In the genomic region with DNA sequence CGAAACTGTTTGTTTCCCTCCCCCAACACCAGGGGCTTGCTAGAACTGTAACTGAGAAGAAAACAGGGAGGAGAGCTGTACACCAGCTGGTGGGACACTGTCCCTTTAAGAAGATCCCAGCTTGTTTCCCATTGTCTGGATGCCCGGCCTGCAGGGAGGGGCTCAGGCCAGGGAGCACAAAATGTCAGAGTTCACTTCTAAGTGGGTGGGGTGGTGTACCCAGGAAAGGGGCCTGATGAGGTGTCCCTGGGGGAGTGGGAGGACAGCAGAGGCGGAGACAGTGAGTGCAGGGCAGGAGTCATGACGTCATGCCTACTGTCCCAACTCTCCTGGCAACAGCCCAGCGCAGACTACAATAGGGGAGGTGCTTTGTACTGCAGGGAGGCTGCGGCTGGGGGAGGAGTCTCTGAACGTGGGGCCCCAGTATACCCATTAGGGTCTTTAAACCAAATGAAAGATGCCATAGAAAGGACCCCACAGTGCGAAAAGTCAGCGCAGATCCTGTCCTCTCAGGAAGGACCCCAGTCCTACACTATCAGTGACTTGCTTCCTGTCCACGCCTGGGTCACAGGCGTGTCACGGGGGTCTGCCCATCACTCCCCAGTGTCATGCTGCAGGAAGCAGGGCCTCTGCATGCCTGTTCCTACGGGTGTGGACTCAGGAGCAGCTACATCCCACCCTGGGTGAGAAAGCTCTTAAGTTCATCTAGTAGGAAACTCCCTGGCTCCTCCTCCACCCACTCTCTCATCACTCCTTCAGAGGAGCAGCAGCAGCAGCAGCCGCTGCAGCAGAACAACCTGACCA, we compare ENCODE assay signal across 8 mouse cellular contexts. TPM values are rescaled to one million over a fixed set of nuclear protein-coding genes. Genes with fewer than 3 reads are reported as not detected.
DNase-seq lines count a peak whose midpoint lies in the region; ATAC-seq and TF ChIP-seq lines count a peak whose summit lies in the region.

No protein-coding gene starts in this region.

- no peak for TF ChIP-seq CTCF in intestine, postnatal 0 days (IDR thresholded peaks at IDR 0.05; ENCODE audit: low read depth)

- H3K9ac ChIP-seq in intestine, postnatal 0 days (ENCODE audit: low read depth, low read length), result peak overlapping the region; percentile 32

- no peaks in the 10 kb centered on the region for H3K27me3 ChIP-seq in intestine, postnatal 0 days (replicated peaks; ENCODE audit: control insufficient read depth, insufficient read depth, low read length)
- no peaks in the 10 kb centered on the region for H3K27me3 ChIP-seq in limb, embryonic 10.5 days (ENCODE audit: low read depth, poor library complexity, severe bottlenecking)
- no peaks in the 10 kb centered on the region for H3K27me3 ChIP-seq in midbrain, embryonic 10.5 days (ENCODE audit: low read depth, poor library complexity, severe bottlenecking)

- peak overlapping the region; percentile 60 for H3K27ac ChIP-seq in intestine, postnatal 0 days (ENCODE audit: low read depth, low read length)
- H3K27ac ChIP-seq in limb, embryonic 10.5 days, result peak overlapping the region; percentile 83
- H3K27ac ChIP-seq in midbrain, embryonic 10.5 days (replicated peaks), result peak overlapping the region; percentile 96

- no peaks in the 10 kb centered on the region; the same call in 1 of the 2 replicates for H3K36me3 ChIP-seq in intestine, postnatal 0 days (ENCODE audit: control insufficient read depth, insufficient read depth)
- H3K36me3 ChIP-seq in limb, embryonic 10.5 days, result peaks cover 10% of the 10 kb centered on the region
- peaks cover 22% of the 10 kb centered on the region for H3K36me3 ChIP-seq in midbrain, embryonic 10.5 days

- peak overlapping the region; percentile 32 for H3K4me3 ChIP-seq in intestine, postnatal 0 days (ENCODE audit: low read depth, low read length)
- peak overlapping the region; percentile 45 for H3K4me3 ChIP-seq in limb, embryonic 10.5 days
- peak overlapping the region; percentile 47 for H3K4me3 ChIP-seq in midbrain, embryonic 10.5 days

- 3% methylated on average over 14 of the region's 14 CpGs for WGBS in intestine, postnatal 0 days
- 4% methylated on average over 14 of the region's 14 CpGs for WGBS in limb, embryonic 10.5 days
- 2% methylated on average over 14 of the region's 14 CpGs for WGBS in midbrain, embryonic 10.5 days

- peak overlapping the region; percentile 70 for H3K4me2 ChIP-seq in intestine, postnatal 0 days (replicated peaks; ENCODE audit: low read depth)

- peak; percentile 37 to 44 for DNase-seq in cerebellum, adult 18-20 months
- no peak for DNase-seq in cerebellum, adult 11-12 months
- DNase-seq in embryo, embryonic 11 days, result peak; percentile 88
- DNase-seq in heart, adult 18-20 months, result peak; percentile 94 to 95
- peak; percentile 66 for DNase-seq in limb, embryonic 10.5 days (ENCODE audit: low spot score)
- DNase-seq in midbrain, embryonic 10.5 days (ENCODE audit: low spot score), result peak; percentile 87
- DNase-seq in right cerebral cortex, postnatal 25 days, result peak; percentile 30

- no peaks in the 10 kb centered on the region for H3K9me3 ChIP-seq in intestine, postnatal 0 days (ENCODE audit: control insufficient read depth)
- H3K9me3 ChIP-seq in limb, embryonic 10.5 days (replicated peaks), result no peaks in the 10 kb centered on the region
- H3K9me3 ChIP-seq in midbrain, embryonic 10.5 days (replicated peaks), result no peaks in the 10 kb centered on the region

- ATAC-seq in intestine, postnatal 0 days, result peak; percentile 59

- peaks cover 8% of the 10 kb centered on the region; the same call in 1 of the 2 replicates for H3K4me1 ChIP-seq in intestine, postnatal 0 days (replicated peaks; ENCODE audit: control insufficient read depth, insufficient read depth, low read length)
- peaks cover 22% of the 10 kb centered on the region for H3K4me1 ChIP-seq in limb, embryonic 10.5 days
- peaks cover 60% of the 10 kb centered on the region for H3K4me1 ChIP-seq in midbrain, embryonic 10.5 days

RNA-seq across cellular contexts. Expression of a gene that starts 12.2 kb away (rescaled TPM):
- total RNA-seq in heart, adult 18-20 months (2021), result 1 to 10 TPM; 4.3 to 5.1 TPM
- polyA plus RNA-seq in intestine, postnatal 0 days (2015; fragmentation: Nextera tagmentation; extraction: Ambion mirVana), result 1.7 and 1.8 TPM in 2 replicates
- polyA plus RNA-seq in limb, embryonic 10.5 days (2016; fragmentation: Nextera tagmentation; extraction: Ambion mirVana), result 4.4 and 5.3 TPM in 2 replicates
- polyA plus RNA-seq in midbrain, embryonic 10.5 days (2016; fragmentation: Nextera tagmentation; extraction: Ambion mirVana), result 8.0 and 9.8 TPM in 2 replicates

RNA-seq across cellular contexts. Expression of a gene that starts 36.9 kb away (rescaled TPM):
- total RNA-seq in heart, adult 18-20 months (2021), result 100 to 1,000 TPM; 132 to 136 TPM
- polyA plus RNA-seq in intestine, postnatal 0 days (2015; fragmentation: Nextera tagmentation; extraction: Ambion mirVana), result 217 and 232 TPM in 2 replicates
- 664 and 686 TPM in 2 replicates for polyA plus RNA-seq in limb, embryonic 10.5 days (2016; fragmentation: Nextera tagmentation; extraction: Ambion mirVana)
- 537 and 556 TPM in 2 replicates for polyA plus RNA-seq in midbrain, embryonic 10.5 days (2016; fragmentation: Nextera tagmentation; extraction: Ambion mirVana)
